Mouse (Mus musculus) spleen, postnatal 36 days (tissue): ENCODE measurements around the gene Galnt4.

ENCODE experiments used
- DNase-seq, 2 experiments: peaks; one replicate each; pipeline ENCODE4 v3.0.0; 2022; ENCODE audit warnings: low spot score in 2 of 2, mixed read lengths in 1 of 2

Galnt4 gene

GRCm38 (mm10) chr10:99107964-99108363, at the start of gene Galnt4:
Gene Galnt4, plus strand, starts transcription at chr10:99108159.
- peak; percentile 89 to 91 for DNase-seq

DNA sequence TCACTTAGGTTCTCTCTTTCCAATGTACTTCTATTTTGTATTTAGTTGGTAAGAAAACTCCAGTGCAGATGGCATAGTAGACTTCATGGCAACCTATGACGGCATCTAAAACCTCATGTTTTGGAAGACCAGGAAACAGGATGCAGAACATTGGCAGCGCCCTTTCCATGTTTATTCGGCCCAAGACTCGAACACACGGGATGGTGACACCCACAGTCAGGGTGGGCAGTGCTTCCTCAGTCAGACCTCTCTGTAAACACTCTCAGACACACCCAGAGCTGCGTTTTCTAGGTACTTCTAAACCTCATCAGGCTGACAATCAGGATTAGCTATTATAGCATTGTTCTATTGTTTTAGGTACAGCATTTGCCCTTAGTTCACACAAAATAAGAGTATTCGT, 47.4 kb upstream of the Galnt4 start:
- DNase-seq = no peak

GRCm38 (mm10) chr10:99061418-99061817, 46.5 kb upstream of the Galnt4 start:
- DNase-seq = no peak

- no peak for DNase-seq
Measured at GRCm38 (mm10) chr10:99062546-99062945, 45.4 kb upstream of the Galnt4 start.

DNA sequence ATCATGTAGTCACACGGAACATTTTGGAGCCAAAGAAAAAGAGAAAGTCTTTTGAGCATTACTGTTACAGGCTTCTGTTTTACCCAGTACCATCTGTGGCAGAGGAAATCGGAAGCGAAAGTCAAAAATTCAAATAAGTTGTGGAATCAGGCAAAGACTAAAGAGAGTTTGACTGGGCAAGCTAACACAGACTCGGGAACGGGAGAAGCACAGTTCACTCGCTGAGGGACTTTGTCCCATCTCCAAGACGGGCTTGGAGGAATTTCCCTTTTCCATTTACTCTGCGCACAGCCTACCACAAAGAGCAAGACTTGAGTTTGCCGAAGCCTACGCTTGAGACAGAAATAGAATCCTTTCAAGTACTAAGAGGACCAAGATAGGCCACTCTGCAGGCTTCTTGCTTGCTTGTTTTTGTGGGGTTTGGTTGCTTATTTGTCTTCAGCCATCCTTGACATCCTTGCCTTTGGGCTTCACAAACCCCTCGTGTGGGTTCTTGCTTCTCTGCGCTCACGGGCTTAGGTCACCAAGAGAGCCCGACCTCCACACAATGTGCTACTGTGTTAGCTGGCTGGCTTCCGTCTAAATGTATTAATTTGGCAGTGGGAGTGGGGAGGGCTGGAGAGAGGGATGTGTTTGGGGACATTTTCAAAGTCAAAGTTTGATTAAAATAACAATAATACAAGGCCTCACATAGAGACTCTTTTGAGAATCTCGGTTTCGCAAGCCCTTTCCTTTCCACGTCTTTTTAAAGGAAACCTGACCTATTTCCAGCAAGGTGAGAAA, 31.7 kb upstream of the Galnt4 start:
- no peak for DNase-seq

- no peak for DNase-seq
Measured at GRCm38 (mm10) chr10:99078621-99079020, 29.3 kb upstream of the Galnt4 start.

- no peak for DNase-seq
Measured at GRCm38 (mm10) chr10:99081569-99081990, 26.4 kb upstream of the Galnt4 start.

DNA sequence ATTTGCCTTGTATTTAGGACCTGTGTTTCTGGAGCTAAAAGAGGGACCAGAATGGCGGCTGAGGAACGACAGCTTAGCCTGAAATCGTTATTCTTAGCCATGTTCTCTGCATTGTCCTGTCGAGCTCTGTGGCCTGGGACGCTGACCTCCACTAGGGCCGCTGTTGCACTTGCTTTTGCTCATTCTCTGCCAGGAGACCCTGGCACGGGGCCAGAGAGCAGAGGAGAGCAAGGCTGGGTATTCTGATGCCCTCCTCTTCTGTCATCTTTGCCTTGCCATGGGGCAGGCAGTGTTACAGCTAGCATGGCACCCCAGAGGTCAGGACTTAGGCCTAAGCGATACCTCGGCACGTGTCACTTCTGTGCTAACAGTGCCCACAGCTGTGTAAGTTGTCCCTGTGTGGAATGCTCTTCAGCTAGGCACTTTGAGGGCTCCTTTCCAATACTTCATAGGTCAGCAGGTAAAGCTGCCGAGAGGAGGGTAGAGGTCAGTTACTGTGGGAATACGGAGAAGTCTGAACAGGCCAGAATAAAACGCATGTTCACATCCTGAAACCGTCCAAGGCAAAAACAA, 24.4 kb upstream of the Galnt4 start:
- DNase-seq = no peak

- DNase-seq = peak; percentile 58 to 67
Measured at GRCm38 (mm10) chr10:99084397-99085239, 23.3 kb upstream of the Galnt4 start.

GRCm38 (mm10) chr10:99085240-99085587, 22.7 kb upstream of the Galnt4 start:
- no peak for DNase-seq

GRCm38 (mm10) chr10:99086029-99086428, 21.9 kb upstream of the Galnt4 start:
- DNase-seq = no peak

- no peak for DNase-seq
Measured at GRCm38 (mm10) chr10:99089906-99090305, 18.1 kb upstream of the Galnt4 start.

DNA sequence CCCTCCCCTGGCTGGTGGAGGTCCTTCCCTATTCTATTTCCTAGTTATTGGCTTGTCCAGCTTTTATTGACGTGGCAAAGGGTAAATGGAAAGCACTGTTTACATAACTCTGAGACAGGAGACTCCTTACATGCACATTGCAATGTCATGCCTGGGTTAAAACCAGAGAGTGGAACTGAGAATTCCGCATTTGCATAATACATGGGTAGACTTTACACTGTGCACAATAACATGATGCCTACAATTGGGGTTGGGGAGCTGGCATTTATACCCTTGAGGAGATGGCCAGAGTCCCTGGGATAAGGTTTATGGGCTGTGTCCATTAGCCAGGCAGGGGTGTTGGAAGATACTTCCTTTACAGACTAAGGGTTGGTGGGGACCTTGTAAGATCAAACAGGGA, 14.6 kb upstream of the Galnt4 start:
- DNase-seq = no peak

GRCm38 (mm10) chr10:99095114-99095513, 12.8 kb upstream of the Galnt4 start:
- DNase-seq = no peak

- peak; percentile 35 to 48 for DNase-seq
Measured at GRCm38 (mm10) chr10:99097374-99097773, 10.6 kb upstream of the Galnt4 start.

DNA sequence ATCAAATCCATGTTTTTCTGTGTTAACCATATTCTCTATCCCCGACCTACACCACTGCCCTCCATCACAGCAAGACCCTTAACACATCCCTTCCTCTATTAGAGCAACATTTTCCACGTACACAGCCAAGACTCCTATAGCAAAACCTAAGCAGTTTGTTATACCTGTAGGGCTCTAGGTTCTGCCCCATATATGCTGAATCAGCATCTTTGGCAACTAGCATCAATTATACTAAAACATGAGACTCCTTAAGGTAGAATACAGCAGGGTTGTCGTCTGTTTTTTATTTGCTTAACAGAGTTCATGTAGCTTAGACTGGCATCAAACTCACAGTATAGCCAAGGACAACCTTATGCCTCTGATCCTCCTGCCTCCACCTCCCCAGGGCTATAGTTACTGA, 2.4 kb upstream of the Galnt4 start:
- no peak for DNase-seq

GRCm38 (mm10) chr10:99106311-99106702, 1.7 kb upstream of the Galnt4 start:
- no peak for DNase-seq

DNA sequence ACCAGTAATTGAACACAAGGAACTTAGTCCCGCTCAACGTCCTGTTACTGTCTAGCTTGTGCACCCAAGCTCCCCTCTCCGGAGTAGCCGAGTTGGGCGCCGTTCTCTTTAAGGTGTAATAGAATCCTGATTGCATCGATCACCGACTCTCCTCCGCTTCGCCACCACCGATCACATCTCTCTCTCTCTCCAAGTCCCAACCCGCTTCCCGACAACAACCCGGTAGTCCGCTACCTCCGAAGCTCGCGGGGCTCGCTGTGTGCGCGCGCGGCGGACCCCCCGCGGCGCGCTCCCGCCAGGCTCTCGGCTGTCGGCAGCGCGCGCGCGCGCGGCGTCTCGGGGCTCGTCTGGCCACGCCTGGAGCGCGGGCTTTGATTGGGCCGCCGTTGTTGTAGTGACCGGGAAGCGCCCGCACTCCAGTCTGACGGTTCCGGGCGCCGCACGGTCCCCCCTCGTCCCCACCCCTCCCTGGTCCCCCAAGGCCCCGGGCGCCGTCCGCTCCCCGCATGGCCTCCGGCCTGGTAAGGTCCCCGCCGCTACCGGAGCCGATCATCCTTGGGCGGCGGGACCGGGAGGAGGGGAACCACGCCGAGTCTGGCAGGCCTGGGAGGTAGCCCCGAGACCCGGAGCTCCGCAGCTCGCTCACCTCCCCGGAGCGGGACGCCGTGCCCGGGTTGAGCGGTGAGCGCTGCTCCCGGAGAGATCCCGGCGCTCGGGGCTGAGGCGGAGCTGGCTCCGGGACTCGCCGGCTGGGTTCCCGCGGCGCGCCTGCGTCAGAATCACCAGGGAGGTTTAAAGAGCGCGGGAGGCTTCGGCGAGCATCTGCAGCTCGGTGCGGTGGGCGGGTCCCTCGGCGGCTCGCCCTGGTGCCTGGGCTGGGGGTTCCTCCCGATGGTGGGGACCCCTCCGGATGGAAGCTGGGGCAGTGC, 992 bp upstream of the Galnt4 start, which contains the start of gene Poc1b:
TSS of gene Poc1b (plus strand) at position 334 of the 929 bp plus-strand sequence.
- DNase-seq = peak; percentile 78 to 79

DNA sequence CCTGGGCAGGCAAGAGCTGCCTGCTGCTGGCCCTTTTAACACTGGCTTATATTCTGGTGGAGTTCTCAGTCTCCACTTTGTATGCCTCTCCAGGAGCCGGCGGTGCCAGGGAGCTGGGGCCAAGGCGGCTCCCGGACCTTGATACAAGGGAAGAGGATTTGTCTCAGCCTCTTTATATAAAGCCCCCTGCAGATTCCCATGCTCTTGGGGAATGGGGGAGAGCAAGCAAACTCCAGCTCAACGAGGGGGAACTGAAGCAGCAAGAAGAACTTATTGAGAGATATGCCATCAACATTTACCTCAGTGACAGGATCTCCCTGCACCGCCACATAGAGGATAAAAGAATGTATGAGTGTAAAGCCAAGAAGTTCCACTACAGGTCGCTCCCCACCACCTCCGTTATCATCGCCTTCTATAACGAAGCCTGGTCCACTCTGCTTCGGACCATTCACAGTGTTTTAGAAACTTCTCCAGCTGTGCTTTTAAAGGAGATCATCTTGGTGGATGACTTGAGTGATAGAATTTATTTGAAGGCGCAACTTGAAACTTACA, 548 bp downstream of the Galnt4 start:
- DNase-seq = no peak

DNA sequence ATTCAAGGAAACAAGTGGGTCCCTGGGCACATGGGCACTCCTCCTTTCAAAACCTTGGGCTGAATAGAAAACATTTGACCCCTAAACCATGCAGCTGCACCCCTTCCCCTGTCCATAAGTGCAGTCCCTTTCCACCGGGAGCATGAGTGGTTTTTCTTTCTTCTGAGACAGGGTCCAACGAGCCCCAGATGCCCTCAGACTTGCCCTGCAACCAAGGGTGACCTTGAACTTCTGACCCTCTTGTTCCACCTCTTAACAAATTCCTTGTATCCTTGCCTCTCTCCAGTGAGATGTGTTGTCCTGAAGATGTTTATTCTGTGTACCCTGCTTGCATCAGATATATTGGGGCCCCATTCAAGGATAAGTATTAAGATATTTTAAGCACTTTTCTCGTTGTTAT, 5.6 kb downstream of the Galnt4 start:
- DNase-seq = no peak

DNA sequence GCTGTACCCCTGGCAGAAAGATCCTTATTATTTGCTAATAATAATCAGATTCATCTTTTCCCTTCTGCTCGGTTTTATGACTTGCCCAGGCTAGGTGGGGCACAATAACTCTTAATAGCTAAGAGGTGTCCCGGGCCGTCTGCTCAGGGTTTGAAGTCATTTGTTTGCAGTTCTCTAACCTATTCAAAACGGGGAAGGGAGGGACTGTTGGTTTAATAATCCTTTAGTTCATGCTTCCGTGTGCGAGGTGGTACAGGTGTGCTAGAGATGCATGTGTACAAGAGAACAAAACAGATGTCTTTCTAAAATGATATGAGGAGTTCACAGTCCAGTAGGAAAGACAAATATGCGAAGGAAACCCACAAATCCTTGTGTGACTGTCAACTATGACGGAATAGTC, 6.3 kb downstream of the Galnt4 start:
- no peak for DNase-seq
